Mouse (Mus musculus) midbrain, embryonic 14.5 days (tissue): ENCODE results near the gene Spink4. TPM values are rescaled to one million over a fixed set of nuclear protein-coding genes. Genes with fewer than 3 reads are reported as not detected.

Experiments used
- ATAC-seq: fragments of 200-750 bp; cut with Nextera tagmentation; 2 replicates; pipeline ENCODE4 v1.8.0; 2017; ENCODE audit warnings: moderate number of reproducible peaks, moderate library complexity; ENCODE audit not compliant: low FRiP score, low TSS enrichment
- DNase-seq: peaks from one replicate; pipeline ENCODE4 v3.0.0-alpha.2; 2015
- H3K27ac ChIP-seq: fragments of 300-500 bp; sonication (generic); replicated peaks from 2 replicates; pipeline ENCODE4 v1.5.1; 2014; ENCODE audit warnings: mild to moderate bottlenecking, low read depth, low read length, moderate library complexity
- H3K27me3 ChIP-seq: fragments of 300-500 bp; sonication (generic); 2 replicates; pipeline ENCODE4 v1.6.1; 2014; ENCODE audit warnings: low read length, control low read depth, mixed read lengths; ENCODE audit not compliant: control insufficient read depth, insufficient read depth
- H3K36me3 ChIP-seq: fragments of 300-500 bp; sonication (generic); 2 replicates; pipeline ENCODE4 v1.6.1; 2014; ENCODE audit warnings: low read length, control low read depth; ENCODE audit not compliant: control insufficient read depth, insufficient read depth
- H3K4me1 ChIP-seq: fragments of 300-500 bp; sonication (generic); 2 replicates; pipeline ENCODE4 v1.6.1; 2014; ENCODE audit warnings: mild to moderate bottlenecking, antibody characterized with exemption, low read length, control low read depth; ENCODE audit not compliant: control insufficient read depth, insufficient read depth
- H3K4me2 ChIP-seq: fragments of 300-500 bp; sonication (generic); 2 replicates; pipeline ENCODE4 v1.6.1; 2014; ENCODE audit warnings: mild to moderate bottlenecking, low read length, moderate library complexity
- H3K4me3 ChIP-seq: fragments of 300-500 bp; sonication (generic); replicated peaks from 2 replicates; pipeline ENCODE4 v1.5.1; 2014; ENCODE audit warnings: low read depth, low read length
- H3K9ac ChIP-seq: fragments of 300-500 bp; sonication (generic); replicated peaks from 2 replicates; pipeline ENCODE4 v1.6.1; 2014; ENCODE audit warnings: mild to moderate bottlenecking, low read length, moderate library complexity
- H3K9me3 ChIP-seq: fragments of 300-500 bp; sonication (generic); 2 replicates; pipeline ENCODE4 v1.6.1; 2016; ENCODE audit warnings: low read length, control low read depth, mixed read lengths; ENCODE audit not compliant: control insufficient read depth
- WGBS: fragments of 180-500 bp; shearing (Covaris S2); extraction: QIAGEN DNeasy Blood & Tissue Kit; methylation state at CpG from one replicate; pipeline ENCODE4 v1.1.7; 2014; 5-methylcytosine and 5-hydroxymethylcytosine counted together
- polyA plus RNA-seq: library from polyadenylated mRNA; unstranded; fragments of >200 nt; fragmentation: Nextera tagmentation; extraction: Ambion mirVana; gene quantifications from 2 replicates; pipeline ENCODE4 v1.2.1, GENCODE M21; 2014

Spink4 gene
- polyA plus RNA-seq, 1 experiment from 2014 or later: not detected

DNA sequence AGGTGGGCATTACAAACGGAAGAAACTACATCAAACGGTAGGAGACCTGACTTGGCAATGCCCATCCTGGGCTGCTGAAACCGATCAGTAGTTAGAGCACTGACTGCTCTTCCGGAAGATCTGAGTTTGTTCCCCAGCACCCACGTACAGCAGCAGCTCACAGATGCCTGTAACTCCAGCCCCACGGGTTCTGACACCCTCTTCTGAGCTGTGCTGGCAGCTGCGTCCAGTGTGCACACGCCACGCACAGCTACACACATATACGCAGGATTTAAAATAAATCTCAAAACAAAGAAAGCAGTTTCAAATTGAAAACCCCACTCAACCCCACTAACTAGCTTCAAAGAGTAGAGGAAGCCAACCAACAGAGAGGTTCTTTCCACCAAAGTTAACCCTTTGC is 36.7 kb upstream of the Spink4 start:
- Histone ChIP-seq H3K4me3 (no peak overlapping the region), H3K27ac (no peak overlapping the region), H3K27me3 (no peaks in the 10 kb centered on the region), H3K9me3 (no peaks in the 10 kb centered on the region), H3K36me3 (no peaks in the 10 kb centered on the region), H3K4me2 (no peak overlapping the region), H3K9ac (no peak overlapping the region), H3K4me1 (no peaks in the 10 kb centered on the region)
- 89% methylated on average over 10 of the region's 10 CpGs for WGBS
- no peak for DNase-seq
- ATAC-seq: no peak

DNA sequence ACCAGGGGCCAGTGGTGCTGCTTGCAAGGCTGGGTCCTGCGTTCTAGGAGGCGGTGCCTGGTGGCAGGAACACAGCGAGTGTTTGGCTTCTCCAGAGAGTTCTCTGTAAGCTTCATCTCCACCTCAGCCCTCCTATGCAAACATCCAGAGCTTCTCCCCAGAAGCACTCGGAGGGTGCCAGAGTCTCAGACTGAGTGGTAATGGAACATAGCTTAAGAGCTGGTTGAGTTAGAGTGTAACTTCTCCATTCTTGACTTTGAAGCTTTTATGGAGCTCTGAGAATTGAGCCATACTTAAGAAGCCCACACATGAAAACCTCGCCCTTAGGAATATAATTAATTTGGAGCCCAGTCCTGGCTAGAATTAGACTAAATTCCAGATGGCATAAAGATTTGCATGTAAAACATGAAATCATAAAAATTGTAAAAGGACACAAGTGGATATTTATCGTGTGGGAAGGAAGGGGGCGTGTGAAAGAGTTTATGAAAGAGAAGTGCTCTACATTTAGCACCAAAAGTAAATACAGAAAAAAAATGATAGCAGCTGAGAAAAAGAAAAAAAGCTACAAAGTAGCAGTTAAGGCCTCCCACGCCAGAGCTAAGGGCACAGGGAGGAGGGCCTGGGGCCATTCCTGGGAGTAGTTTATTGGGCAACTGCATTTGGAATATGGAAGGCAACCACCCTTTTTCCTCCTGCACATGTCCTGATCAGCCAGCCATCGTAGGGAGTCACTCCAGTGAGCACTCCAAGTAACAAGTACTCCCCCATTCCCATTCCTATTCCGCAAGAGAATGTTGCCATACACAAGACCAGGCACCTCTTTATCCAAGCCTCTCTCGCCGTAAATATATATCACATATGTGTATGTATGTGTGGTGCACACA is 35.3 kb upstream of the Spink4 start:
- ATAC-seq (no peak), DNase-seq (no peak)
- Histone ChIP-seq H3K27me3 (no peaks in the 10 kb centered on the region), H3K4me1 (no peaks in the 10 kb centered on the region), H3K36me3 (no peaks in the 10 kb centered on the region), H3K9ac (no peak overlapping the region), H3K9me3 (no peaks in the 10 kb centered on the region), H3K27ac (no peak overlapping the region), H3K4me2 (no peak overlapping the region), H3K4me3 (no peak overlapping the region)
- 90% methylated on average over 12 of the region's 12 CpGs for WGBS

DNA sequence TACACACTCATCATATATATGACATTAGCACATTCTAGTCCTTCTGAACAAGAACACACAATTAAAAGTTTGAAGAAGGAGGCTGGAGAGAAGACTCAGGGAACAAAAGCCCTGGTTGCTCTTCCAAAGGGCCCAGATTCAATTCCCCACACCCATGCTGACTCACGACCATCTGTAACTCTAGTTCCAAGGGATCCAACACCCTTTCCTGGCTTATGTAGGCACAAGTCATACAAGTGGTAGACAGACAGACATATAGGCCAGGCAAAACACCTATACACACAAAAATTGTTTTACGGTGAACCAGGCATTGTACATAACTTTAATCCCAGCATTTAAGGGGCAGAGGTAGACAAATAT is 34.7 kb upstream of the Spink4 start:
- no peak for ATAC-seq
- Histone ChIP-seq H3K4me1 (no peaks in the 10 kb centered on the region), H3K9ac (no peak overlapping the region), H3K27ac (no peak overlapping the region), H3K27me3 (no peaks in the 10 kb centered on the region), H3K36me3 (no peaks in the 10 kb centered on the region), H3K4me2 (no peak overlapping the region), H3K4me3 (no peak overlapping the region), H3K9me3 (no peaks in the 10 kb centered on the region)
- no peak for DNase-seq
- 89% methylated on average over 2 of the region's 2 CpGs for WGBS

DNA sequence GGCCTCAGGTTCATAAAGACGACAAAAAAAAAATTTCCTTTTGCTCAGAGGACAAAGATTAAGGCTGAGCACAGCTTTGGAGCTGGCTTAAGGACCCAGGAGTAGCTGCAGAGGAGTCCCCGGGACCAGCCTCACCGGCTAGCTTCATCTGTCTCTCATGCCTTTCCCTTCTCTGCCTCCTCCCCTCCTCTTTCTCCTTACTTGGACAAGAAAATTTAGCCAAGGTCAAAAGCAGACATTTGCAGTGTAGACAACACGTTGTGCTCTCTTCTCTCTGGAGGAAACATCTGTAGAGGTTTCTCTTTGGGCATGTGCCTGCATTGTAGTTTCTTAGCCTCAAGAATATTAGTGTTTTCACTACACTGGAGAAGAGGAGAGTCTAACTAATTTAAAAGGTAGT is 34.0 kb upstream of the Spink4 start:
- ATAC-seq (no peak), DNase-seq (no peak)
- Histone ChIP-seq H3K9ac (no peak overlapping the region), H3K9me3 (no peaks in the 10 kb centered on the region), H3K27me3 (no peaks in the 10 kb centered on the region), H3K27ac (no peak overlapping the region), H3K4me1 (no peaks in the 10 kb centered on the region), H3K4me2 (no peak overlapping the region), H3K4me3 (no peak overlapping the region), H3K36me3 (no peaks in the 10 kb centered on the region)
- WGBS: 84% methylated on average over 4 of the region's 4 CpGs

DNA sequence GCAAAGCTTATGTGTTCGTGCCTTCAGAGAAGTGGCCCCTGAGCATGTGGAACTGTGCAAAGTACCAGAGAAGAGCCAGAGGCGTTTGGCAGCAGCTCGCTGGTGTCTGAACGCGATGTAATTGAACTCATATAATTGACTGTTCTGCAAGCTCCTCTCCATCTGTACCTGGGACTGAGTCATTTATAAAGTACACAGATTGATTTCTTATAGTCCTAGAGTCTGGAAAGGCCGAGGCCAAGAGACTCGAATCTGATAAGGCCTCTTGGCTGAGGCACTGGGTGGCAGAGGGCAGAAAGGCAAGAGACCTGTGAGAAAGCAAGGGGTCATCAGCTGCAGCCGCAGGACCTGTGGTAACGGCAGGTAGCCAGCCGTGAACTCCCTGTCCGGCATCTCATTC is 31.0 kb upstream of the Spink4 start:
- H3K9ac ChIP-seq: no peak overlapping the region
- no peak overlapping the region for H3K4me3 ChIP-seq
- H3K27me3 ChIP-seq: no peaks in the 10 kb centered on the region
- H3K9me3 ChIP-seq: no peaks in the 10 kb centered on the region
- H3K4me1 ChIP-seq: no peaks in the 10 kb centered on the region
- ATAC-seq (no peak), DNase-seq (no peak)
- no peak overlapping the region for H3K27ac ChIP-seq
- H3K36me3 ChIP-seq: no peaks in the 10 kb centered on the region
- no peak overlapping the region for H3K4me2 ChIP-seq
- WGBS: 83% methylated on average over 11 of the region's 11 CpGs

DNA sequence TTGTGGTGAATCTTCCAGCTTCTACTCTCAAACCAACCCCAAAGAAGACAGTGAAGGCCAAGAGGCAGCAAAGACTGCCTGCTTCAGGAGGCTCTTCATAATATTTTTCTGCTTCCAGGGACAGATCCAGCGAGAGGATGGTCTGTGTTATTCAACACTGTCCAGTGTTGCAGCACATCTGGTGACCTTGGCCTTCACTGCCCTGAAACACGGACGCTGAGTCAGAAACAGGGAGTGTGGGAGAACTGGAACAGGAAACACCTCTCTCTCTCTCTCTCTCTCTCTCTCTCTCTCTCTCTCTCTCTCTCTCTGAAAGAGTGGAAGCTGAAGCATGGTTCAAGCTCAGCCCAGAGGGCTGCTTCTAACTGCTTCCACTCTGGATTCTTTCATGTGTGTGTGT is 30.6 kb upstream of the Spink4 start:
- no peak for ATAC-seq
- Histone ChIP-seq H3K4me1 (no peaks in the 10 kb centered on the region), H3K27me3 (no peaks in the 10 kb centered on the region), H3K36me3 (no peaks in the 10 kb centered on the region), H3K9me3 (no peaks in the 10 kb centered on the region), H3K4me2 (no peak overlapping the region), H3K4me3 (no peak overlapping the region), H3K27ac (no peak overlapping the region), H3K9ac (no peak overlapping the region)
- DNase-seq: no peak
- WGBS: 80% methylated on average over 3 of the region's 3 CpGs

DNA sequence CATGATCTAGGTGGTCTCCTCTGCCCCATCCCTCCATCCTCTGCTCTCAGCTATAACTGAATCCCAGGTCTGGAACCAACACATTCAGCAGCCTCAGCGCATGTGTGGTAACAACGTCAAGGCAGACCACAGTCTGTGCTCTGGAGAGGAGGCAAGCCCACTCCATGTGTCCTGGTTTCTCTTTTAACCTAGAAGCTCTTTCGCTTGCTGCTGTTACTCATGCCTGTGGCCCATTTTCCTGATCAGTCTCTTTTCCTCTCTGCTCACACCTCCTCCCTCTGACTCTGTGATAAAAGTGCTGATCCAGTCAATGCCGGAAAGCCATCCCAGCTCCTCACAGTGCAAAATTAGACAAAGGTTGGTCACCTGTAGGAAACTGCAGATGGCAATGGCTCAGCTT is 29.9 kb upstream of the Spink4 start:
- Histone ChIP-seq H3K9ac (no peak overlapping the region), H3K4me1 (no peaks in the 10 kb centered on the region), H3K36me3 (no peaks in the 10 kb centered on the region), H3K4me3 (no peak overlapping the region), H3K4me2 (no peak overlapping the region), H3K9me3 (no peaks in the 10 kb centered on the region), H3K27me3 (no peaks in the 10 kb centered on the region), H3K27ac (no peak overlapping the region)
- ATAC-seq (no peak), DNase-seq (no peak)
- 92% methylated on average over 4 of the region's 4 CpGs for WGBS

DNA sequence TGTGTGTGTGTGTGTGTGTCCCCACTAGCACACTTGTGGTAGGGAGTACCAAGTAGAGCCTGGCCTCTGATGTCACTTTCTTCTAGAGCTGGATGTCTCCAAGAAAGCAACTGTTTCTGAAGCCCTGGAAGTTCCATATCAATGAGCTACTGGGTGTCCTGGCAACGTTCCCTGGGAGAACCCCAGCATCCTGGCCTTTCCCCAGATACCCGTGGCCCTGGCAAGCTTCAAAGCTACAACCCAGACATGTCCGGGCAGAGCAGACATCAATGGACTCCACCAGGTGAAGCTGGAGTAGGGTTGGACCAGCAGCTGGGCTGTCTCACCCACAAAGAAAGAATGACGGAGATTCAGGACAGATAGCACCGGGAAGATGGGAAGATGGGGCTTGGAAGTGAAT is 28.6 kb upstream of the Spink4 start:
- no peak for ATAC-seq
- no peaks in the 10 kb centered on the region for H3K36me3 ChIP-seq
- 77% methylated on average over 5 of the region's 5 CpGs for WGBS
- no peak overlapping the region for H3K4me2 ChIP-seq
- no peaks in the 10 kb centered on the region for H3K27me3 ChIP-seq
- no peak for DNase-seq
- no peak overlapping the region for H3K9ac ChIP-seq
- no peaks in the 10 kb centered on the region for H3K9me3 ChIP-seq
- no peak overlapping the region for H3K27ac ChIP-seq
- no peak overlapping the region for H3K4me3 ChIP-seq
- no peaks in the 10 kb centered on the region for H3K4me1 ChIP-seq

DNA sequence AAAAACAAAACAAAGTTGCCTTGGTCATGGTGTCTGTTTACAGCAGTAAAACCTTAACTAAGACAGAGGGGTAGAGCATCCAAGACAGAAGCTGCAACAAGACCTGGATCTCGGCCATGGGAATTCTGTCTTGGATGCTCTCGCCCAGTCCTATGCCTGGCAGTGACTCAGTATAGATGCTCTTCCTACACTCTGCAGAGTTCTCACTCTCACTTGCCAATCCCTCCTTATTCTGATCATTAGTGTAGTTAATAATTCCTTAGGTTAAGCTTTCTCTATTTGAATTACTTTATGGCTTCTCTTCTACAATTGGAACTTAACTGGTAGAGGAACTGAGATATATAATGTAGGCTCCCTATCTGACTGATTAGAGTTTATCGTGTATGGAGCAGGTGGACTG is 24.7 kb upstream of the Spink4 start:
- no peak overlapping the region for H3K9ac ChIP-seq
- no peak overlapping the region for H3K4me3 ChIP-seq
- H3K9me3 ChIP-seq: no peaks in the 10 kb centered on the region
- 97% methylated on average over 3 of the region's 3 CpGs for WGBS
- no peak for ATAC-seq
- no peak overlapping the region for H3K4me2 ChIP-seq
- H3K27ac ChIP-seq: no peak overlapping the region
- DNase-seq: no peak
- no peaks in the 10 kb centered on the region for H3K27me3 ChIP-seq
- H3K4me1 ChIP-seq: no peaks in the 10 kb centered on the region
- no peaks in the 10 kb centered on the region for H3K36me3 ChIP-seq
